Mouse (Mus musculus): ENCODE measurements around the gene Gm10097. TPM values are rescaled to one million over a fixed set of nuclear protein-coding genes. Genes with fewer than 3 reads are reported as not detected.
A peak's percentile ranks its signal among the peaks of the same experiment; 100 is the strongest.

Gene Gm10097
- total and polyA plus RNA-seq, 2 experiments from 2014 or later, result 0.10 TPM; not detected in 1

DNA sequence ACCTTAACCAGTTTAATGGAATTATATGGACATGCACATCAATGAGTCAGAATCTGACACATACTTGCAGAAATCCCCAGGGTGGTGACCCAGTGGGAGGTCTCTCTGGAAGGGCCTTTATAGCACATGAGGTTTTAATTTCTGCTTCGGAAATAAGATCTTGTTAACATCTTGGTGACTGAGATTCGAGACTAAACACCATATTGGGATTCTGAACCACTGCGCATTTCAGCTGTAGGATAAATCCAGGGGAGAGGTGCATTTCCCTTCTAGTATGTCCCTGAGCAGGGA, 1.9 kb downstream of the Gm10097 start:
- ATAC-seq (ENCODE audit: low FRiP score), result no peak
- H3K9me3 ChIP-seq (ENCODE audit: low read length), result no peaks in the 10 kb centered on the region
- H3K4me3 ChIP-seq (ENCODE audit: low read depth, low read length), result no peak overlapping the region
- no peak for DNase-seq (ENCODE audit: low spot score)
- H3K4me1 ChIP-seq (ENCODE audit: insufficient read depth, low read length), result no peaks in the 10 kb centered on the region
- TF ChIP-seq CTCF (IDR thresholded peaks at IDR 0.05), result no peak
- no peaks in the 10 kb centered on the region for H3K27me3 ChIP-seq (ENCODE audit: insufficient read depth, low read length)
- H3K27ac ChIP-seq (ENCODE audit: low read depth, low read length), result no peak overlapping the region
- peaks cover 13% of the 10 kb centered on the region for H3K36me3 ChIP-seq (ENCODE audit: insufficient read depth, low read length)
- H3K4me2 ChIP-seq (ENCODE audit: low read depth, low read length, poor library complexity, severe bottlenecking), result no peak overlapping the region
- 84% methylated on average over 3 of the region's 3 CpGs for WGBS
- H3K9ac ChIP-seq (replicated peaks; ENCODE audit: low read length, poor library complexity, severe bottlenecking), result no peak overlapping the region

DNA sequence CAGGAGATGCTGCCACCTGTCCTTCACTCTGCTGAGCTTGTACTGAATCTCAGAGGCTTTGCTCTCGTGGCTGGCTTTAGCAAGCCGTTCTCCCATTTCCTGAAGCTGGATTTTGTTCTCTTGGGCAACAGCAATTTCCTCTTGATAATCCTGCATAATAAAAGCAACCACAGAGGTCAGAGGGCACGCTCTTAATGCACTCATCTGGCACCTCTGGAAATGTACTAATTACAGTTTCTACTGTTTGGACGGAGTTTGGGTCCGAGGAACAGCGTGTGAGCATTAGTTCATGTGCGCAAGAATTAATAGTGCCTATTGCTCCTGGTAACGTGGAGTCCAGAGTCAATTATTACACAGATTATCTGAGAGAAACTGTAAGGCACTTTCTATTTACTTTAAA, 3.1 kb downstream of the Gm10097 start:
- WGBS, result 87% methylated on average over 8 of the region's 8 CpGs
- H3K36me3 ChIP-seq (ENCODE audit: insufficient read depth, low read length), result peaks cover 10% of the 10 kb centered on the region
- no peaks in the 10 kb centered on the region for H3K27me3 ChIP-seq (ENCODE audit: insufficient read depth, low read length)
- no peaks in the 10 kb centered on the region for H3K4me1 ChIP-seq (ENCODE audit: insufficient read depth, low read length)
- no peak for DNase-seq (ENCODE audit: low spot score)
- H3K9me3 ChIP-seq (ENCODE audit: low read length), result no peaks in the 10 kb centered on the region
- no peak for TF ChIP-seq CTCF (IDR thresholded peaks at IDR 0.05)
- no peak overlapping the region for H3K27ac ChIP-seq (ENCODE audit: low read depth, low read length)
- no peak for ATAC-seq (ENCODE audit: low FRiP score)
- H3K4me2 ChIP-seq (ENCODE audit: low read depth, low read length, poor library complexity, severe bottlenecking), result no peak overlapping the region
- H3K9ac ChIP-seq (replicated peaks; ENCODE audit: low read length, poor library complexity, severe bottlenecking), result no peak overlapping the region
- no peak overlapping the region for H3K4me3 ChIP-seq (ENCODE audit: low read depth, low read length)

DNA sequence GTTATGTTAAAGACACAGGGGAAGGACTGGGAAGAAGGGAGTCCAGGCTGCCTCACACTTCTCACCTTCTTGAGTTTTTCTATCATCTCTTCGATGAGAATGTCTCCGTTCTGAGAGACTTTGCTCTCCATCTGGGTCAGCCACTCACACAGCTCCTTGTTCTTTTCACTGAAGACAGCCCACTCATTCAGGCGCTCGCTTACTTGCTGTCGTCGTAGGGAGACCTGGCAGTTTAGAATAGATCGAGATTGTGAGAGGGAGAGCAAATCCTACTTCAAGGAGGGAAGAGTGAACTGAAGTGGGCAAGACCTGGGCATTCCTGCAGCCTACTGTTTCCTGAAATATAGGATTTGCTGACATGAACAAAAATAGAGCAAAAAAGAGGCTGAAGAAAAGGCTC, 6.7 kb downstream of the Gm10097 start:
- DNase-seq (ENCODE audit: low spot score), result no peak

DNA sequence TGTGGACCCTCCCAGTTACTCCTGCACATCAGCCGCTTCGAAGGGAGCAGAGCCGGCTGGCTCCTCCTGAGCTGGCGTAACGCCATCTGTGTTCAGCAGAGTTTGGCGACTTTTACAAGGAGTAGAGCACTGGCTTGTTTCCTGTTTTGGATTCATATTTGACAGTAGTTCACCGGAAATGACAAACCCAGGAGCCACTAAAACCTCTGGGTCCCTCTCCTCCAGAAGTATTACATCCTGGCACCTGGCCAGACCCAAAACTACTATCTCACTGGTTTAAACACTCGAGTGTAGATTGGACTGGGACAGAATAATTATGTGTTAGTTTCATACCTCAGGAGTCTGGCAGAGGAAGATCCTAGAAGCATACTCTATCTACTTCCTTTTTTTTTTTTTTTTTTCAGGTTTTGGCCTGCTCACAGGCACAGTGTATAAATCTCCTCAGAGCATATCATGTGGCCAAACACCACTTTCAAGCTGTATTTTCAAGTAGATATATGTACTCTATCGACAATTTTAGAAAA, 11.0 kb downstream of the Gm10097 start:
- Histone ChIP-seq H3K4me3 (ENCODE audit: low read depth, low read length) (no peak overlapping the region), H3K27me3 (ENCODE audit: insufficient read depth, low read length) (no peaks in the 10 kb centered on the region), H3K36me3 (ENCODE audit: insufficient read depth, low read length) (peaks cover 4% of the 10 kb centered on the region; the same call in 1 of the 2 replicates), H3K4me2 (ENCODE audit: low read depth, low read length, poor library complexity, severe bottlenecking) (no peak overlapping the region), H3K4me1 (ENCODE audit: insufficient read depth, low read length) (no peaks in the 10 kb centered on the region), H3K9ac (replicated peaks; ENCODE audit: low read length, poor library complexity, severe bottlenecking) (no peak overlapping the region), H3K9me3 (ENCODE audit: low read length) (no peaks in the 10 kb centered on the region), H3K27ac (ENCODE audit: low read depth, low read length) (no peak overlapping the region)
- DNase-seq (ENCODE audit: low spot score) (peak; percentile 40), ATAC-seq (ENCODE audit: low FRiP score) (no peak)
- no peak for TF ChIP-seq CTCF (IDR thresholded peaks at IDR 0.05)
- WGBS, result 74% methylated on average over 9 of the region's 9 CpGs

More for the DNA sequence above, 6.7 kb downstream of the Gm10097 start:
- Histone ChIP-seq H3K4me2 (ENCODE audit: low read depth, low read length, poor library complexity, severe bottlenecking) (no peak overlapping the region), H3K4me3 (ENCODE audit: low read depth, low read length) (no peak overlapping the region), H3K36me3 (ENCODE audit: insufficient read depth, low read length) (peaks cover 7% of the 10 kb centered on the region), H3K9ac (replicated peaks; ENCODE audit: low read length, poor library complexity, severe bottlenecking) (no peak overlapping the region), H3K9me3 (ENCODE audit: low read length) (no peaks in the 10 kb centered on the region), H3K4me1 (ENCODE audit: insufficient read depth, low read length) (no peaks in the 10 kb centered on the region), H3K27ac (ENCODE audit: low read depth, low read length) (no peak overlapping the region), H3K27me3 (ENCODE audit: insufficient read depth, low read length) (no peaks in the 10 kb centered on the region)
- ATAC-seq (ENCODE audit: low FRiP score), result no peak
- TF ChIP-seq CTCF (IDR thresholded peaks at IDR 0.05), result no peak
- 91% methylated on average over 7 of the region's 7 CpGs for WGBS

DNA sequence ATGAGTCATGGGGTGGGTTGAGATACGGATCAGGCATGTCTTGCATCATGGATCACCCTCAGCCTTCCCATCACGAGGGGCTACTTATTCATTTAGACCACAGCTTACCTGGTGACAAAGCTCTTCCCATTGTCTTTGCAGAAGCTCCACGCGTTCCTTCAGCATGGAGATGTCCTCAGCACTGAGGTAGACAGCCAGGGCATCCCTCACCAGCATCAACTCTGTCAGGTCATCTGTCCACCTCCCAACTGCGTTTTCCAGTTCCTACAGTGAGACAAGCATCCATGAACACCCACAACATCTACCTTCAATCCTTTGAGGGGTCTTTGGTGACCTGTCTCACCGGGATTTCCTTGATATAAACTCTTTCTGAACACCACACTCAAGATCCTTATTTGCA, 14.7 kb downstream of the Gm10097 start:
- Histone ChIP-seq H3K4me1 (ENCODE audit: insufficient read depth, low read length) (no peaks in the 10 kb centered on the region), H3K9ac (replicated peaks; ENCODE audit: low read length, poor library complexity, severe bottlenecking) (no peak overlapping the region), H3K27ac (ENCODE audit: low read depth, low read length) (no peak overlapping the region), H3K36me3 (ENCODE audit: insufficient read depth, low read length) (peaks cover 3% of the 10 kb centered on the region; the same call in 1 of the 2 replicates), H3K9me3 (ENCODE audit: low read length) (no peaks in the 10 kb centered on the region), H3K4me2 (ENCODE audit: low read depth, low read length, poor library complexity, severe bottlenecking) (no peak overlapping the region), H3K4me3 (ENCODE audit: low read depth, low read length) (no peak overlapping the region), H3K27me3 (ENCODE audit: insufficient read depth, low read length) (no peaks in the 10 kb centered on the region)
- ATAC-seq (ENCODE audit: low FRiP score) (no peak), DNase-seq (ENCODE audit: low spot score) (no peak)
- WGBS, result 90% methylated on average over 6 of the region's 6 CpGs
- no peak for TF ChIP-seq CTCF (IDR thresholded peaks at IDR 0.05)

DNA sequence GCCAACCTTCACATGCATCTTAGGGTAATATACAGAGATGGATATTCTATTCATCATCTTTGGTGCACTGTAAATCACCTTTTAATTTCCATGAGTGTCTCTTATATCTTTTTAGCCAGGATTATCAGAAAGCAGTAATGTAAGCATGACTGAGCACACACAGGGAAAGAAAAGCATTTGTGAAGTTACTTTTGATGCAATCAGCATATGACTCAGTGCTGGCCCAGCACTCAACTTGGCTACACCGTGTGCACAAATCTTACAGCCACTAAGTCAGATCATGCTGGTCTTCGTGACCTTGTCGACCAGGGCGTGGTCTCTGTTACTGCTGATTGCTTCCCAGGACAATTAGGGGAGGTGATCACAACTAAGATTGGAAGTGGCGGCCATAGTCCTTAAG, 16.8 kb downstream of the Gm10097 start:
- no peak for ATAC-seq (ENCODE audit: low FRiP score)
- no peak for TF ChIP-seq CTCF (IDR thresholded peaks at IDR 0.05)
- H3K9me3 ChIP-seq (ENCODE audit: low read length), result no peaks in the 10 kb centered on the region
- H3K9ac ChIP-seq (replicated peaks; ENCODE audit: low read length, poor library complexity, severe bottlenecking), result no peak overlapping the region
- 92% methylated on average over 5 of the region's 5 CpGs for WGBS
- peaks cover 3% of the 10 kb centered on the region; the same call in 1 of the 2 replicates for H3K36me3 ChIP-seq (ENCODE audit: insufficient read depth, low read length)
- H3K4me2 ChIP-seq (ENCODE audit: low read depth, low read length, poor library complexity, severe bottlenecking), result no peak overlapping the region
- H3K27ac ChIP-seq (ENCODE audit: low read depth, low read length), result no peak overlapping the region
- H3K4me1 ChIP-seq (ENCODE audit: insufficient read depth, low read length), result no peaks in the 10 kb centered on the region
- H3K4me3 ChIP-seq (ENCODE audit: low read depth, low read length), result no peak overlapping the region
- DNase-seq (ENCODE audit: low spot score), result no peak
- H3K27me3 ChIP-seq (ENCODE audit: insufficient read depth, low read length), result no peaks in the 10 kb centered on the region

All from midbrain, postnatal 0 days (tissue).